Mouse (Mus musculus): ENCODE measurements around the gene Lrmda. TPM values are rescaled to one million over a fixed set of nuclear protein-coding genes. Genes with fewer than 3 reads are reported as not detected.

The Lrmda gene
- polyA plus RNA-seq, 1 experiment, result 20.1 TPM

GRCm38 (mm10) chr14:22323530-22324292 is 304.2 kb downstream of the Lrmda start:
- H3K4me3 ChIP-seq (ENCODE audit: insufficient read depth, low read length), result no peak overlapping the region
- H3K4me1 ChIP-seq (ENCODE audit: control insufficient read depth, insufficient read depth, low read length), result peaks cover 4% of the 10 kb centered on the region; the same call in 1 of the 2 replicates
- H3K27ac ChIP-seq (ENCODE audit: insufficient read depth, low read depth, low read length), result no peak overlapping the region
- no peak for TF ChIP-seq CTCF (IDR thresholded peaks at IDR 0.05; ENCODE audit: low read depth, low read length)
- TF ChIP-seq POLR2A (IDR thresholded peaks at IDR 0.05; ENCODE audit: borderline replicate concordance, low read depth, low read length), result no peak

GRCm38 (mm10) chr14:22326218-22326964 is 306.9 kb downstream of the Lrmda start:
- Histone ChIP-seq H3K27ac (ENCODE audit: insufficient read depth, low read depth, low read length) (no peak overlapping the region), H3K4me3 (ENCODE audit: insufficient read depth, low read length) (no peak overlapping the region), H3K4me1 (ENCODE audit: control insufficient read depth, insufficient read depth, low read length) (no peaks in the 10 kb centered on the region)
- TF ChIP-seq CTCF (IDR thresholded peaks at IDR 0.05; ENCODE audit: low read depth, low read length) (no peak), POLR2A (IDR thresholded peaks at IDR 0.05; ENCODE audit: borderline replicate concordance, low read depth, low read length) (no peak)

GRCm38 (mm10) chr14:22329191-22329590 is 309.7 kb downstream of the Lrmda start:
- TF ChIP-seq POLR2A (IDR thresholded peaks at IDR 0.05; ENCODE audit: borderline replicate concordance, low read depth, low read length), result no peak
- no peak for TF ChIP-seq CTCF (IDR thresholded peaks at IDR 0.05; ENCODE audit: low read depth, low read length)
- Histone ChIP-seq H3K4me1 (ENCODE audit: control insufficient read depth, insufficient read depth, low read length) (no peaks in the 10 kb centered on the region), H3K4me3 (ENCODE audit: insufficient read depth, low read length) (no peak overlapping the region), H3K27ac (ENCODE audit: insufficient read depth, low read depth, low read length) (no peak overlapping the region)

GRCm38 (mm10) chr14:22335101-22335820 is 315.7 kb downstream of the Lrmda start:
- TF ChIP-seq CTCF (IDR thresholded peaks at IDR 0.05; ENCODE audit: low read depth, low read length) (no peak), POLR2A (IDR thresholded peaks at IDR 0.05; ENCODE audit: borderline replicate concordance, low read depth, low read length) (no peak)
- H3K27ac ChIP-seq (ENCODE audit: insufficient read depth, low read depth, low read length), result no peak overlapping the region
- no peaks in the 10 kb centered on the region for H3K4me1 ChIP-seq (ENCODE audit: control insufficient read depth, insufficient read depth, low read length)
- no peak overlapping the region for H3K4me3 ChIP-seq (ENCODE audit: insufficient read depth, low read length)

- Histone ChIP-seq H3K27ac (ENCODE audit: insufficient read depth, low read depth, low read length) (no peak overlapping the region), H3K4me1 (ENCODE audit: control insufficient read depth, insufficient read depth, low read length) (no peaks in the 10 kb centered on the region), H3K4me3 (ENCODE audit: insufficient read depth, low read length) (no peak overlapping the region)
- TF ChIP-seq POLR2A (IDR thresholded peaks at IDR 0.05; ENCODE audit: borderline replicate concordance, low read depth, low read length) (no peak), CTCF (IDR thresholded peaks at IDR 0.05; ENCODE audit: low read depth, low read length) (no peak)
These were observed 319.7 kb downstream of the Lrmda start for GRCm38 (mm10) chr14:22339176-22339575.

GRCm38 (mm10) chr14:22343357-22343756 is 323.8 kb downstream of the Lrmda start:
- TF ChIP-seq POLR2A (IDR thresholded peaks at IDR 0.05; ENCODE audit: borderline replicate concordance, low read depth, low read length) (no peak), CTCF (IDR thresholded peaks at IDR 0.05; ENCODE audit: low read depth, low read length) (no peak)
- no peaks in the 10 kb centered on the region for H3K4me1 ChIP-seq (ENCODE audit: control insufficient read depth, insufficient read depth, low read length)
- no peak overlapping the region for H3K27ac ChIP-seq (ENCODE audit: insufficient read depth, low read depth, low read length)
- H3K4me3 ChIP-seq (ENCODE audit: insufficient read depth, low read length), result no peak overlapping the region

- TF ChIP-seq CTCF (IDR thresholded peaks at IDR 0.05; ENCODE audit: low read depth, low read length), result no peak
- TF ChIP-seq POLR2A (IDR thresholded peaks at IDR 0.05; ENCODE audit: borderline replicate concordance, low read depth, low read length), result no peak
- Histone ChIP-seq H3K27ac (ENCODE audit: insufficient read depth, low read depth, low read length) (no peak overlapping the region), H3K4me3 (ENCODE audit: insufficient read depth, low read length) (no peak overlapping the region), H3K4me1 (ENCODE audit: control insufficient read depth, insufficient read depth, low read length) (no peaks in the 10 kb centered on the region)
These were observed 325.7 kb downstream of the Lrmda start for GRCm38 (mm10) chr14:22345248-22345647.

- TF ChIP-seq CTCF (IDR thresholded peaks at IDR 0.05; ENCODE audit: low read depth, low read length) (no peak), POLR2A (IDR thresholded peaks at IDR 0.05; ENCODE audit: borderline replicate concordance, low read depth, low read length) (no peak)
- H3K4me3 ChIP-seq (ENCODE audit: insufficient read depth, low read length), result no peak overlapping the region
- no peak overlapping the region for H3K27ac ChIP-seq (ENCODE audit: insufficient read depth, low read depth, low read length)
- H3K4me1 ChIP-seq (ENCODE audit: control insufficient read depth, insufficient read depth, low read length), result no peaks in the 10 kb centered on the region
These were observed 334.1 kb downstream of the Lrmda start for GRCm38 (mm10) chr14:22353626-22354025.

GRCm38 (mm10) chr14:22354769-22355574 is 335.5 kb downstream of the Lrmda start:
- TF ChIP-seq CTCF (IDR thresholded peaks at IDR 0.05; ENCODE audit: low read depth, low read length), result no peak
- no peak for TF ChIP-seq POLR2A (IDR thresholded peaks at IDR 0.05; ENCODE audit: borderline replicate concordance, low read depth, low read length)
- Histone ChIP-seq H3K4me3 (ENCODE audit: insufficient read depth, low read length) (no peak overlapping the region), H3K27ac (ENCODE audit: insufficient read depth, low read depth, low read length) (no peak overlapping the region), H3K4me1 (ENCODE audit: control insufficient read depth, insufficient read depth, low read length) (no peaks in the 10 kb centered on the region)
